Mouse (Mus musculus): ENCODE data around the gene Usp40.
"Not testable (repeated sequence)": the region's sequence is repeated elsewhere in the genome, so short reads cannot be mapped to it uniquely, and the experiment has no call there.

Gene Usp40

GRCm38 (mm10) chr1:88008211-88008697 is at the start of gene Usp40:
TSS of gene Usp40 (minus strand) at chr1:88008551.
- DNase-seq (ENCODE audit: low spot score in 2 of 2), result peak; percentile 22 to 44

GRCm38 (mm10) chr1:88055088-88055487 is 46.7 kb upstream of the Usp40 start, which contains the start of gene Ugt1a10:
TSS of gene Ugt1a10 (plus strand) at chr1:88055388.
- DNase-seq (ENCODE audit: low spot score in 2 of 2), result no peak

DNA sequence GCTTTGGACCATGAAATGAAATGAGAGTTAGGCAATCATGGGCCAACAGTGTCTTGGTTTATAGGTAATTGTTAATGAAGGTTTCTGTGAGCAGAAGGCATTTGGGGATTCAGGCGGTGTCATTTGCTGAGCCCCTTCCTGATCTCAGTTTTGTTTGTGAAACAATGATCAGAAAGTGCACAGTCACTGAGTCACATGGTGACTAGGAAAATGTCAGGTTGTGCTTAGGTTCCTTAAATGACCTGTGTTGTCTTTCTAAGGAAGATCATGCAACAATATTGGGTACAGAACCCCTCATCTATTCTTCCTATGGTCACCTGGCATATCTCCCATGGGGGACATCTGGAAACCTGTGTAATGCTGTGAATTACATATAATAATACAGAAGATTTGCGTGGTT is 39.1 kb upstream of the Usp40 start:
- not testable (repeated sequence) for DNase-seq (ENCODE audit: low spot score in 2 of 2)

- DNase-seq (ENCODE audit: low spot score in 2 of 2), result not testable (repeated sequence)
Measured at GRCm38 (mm10) chr1:88044832-88045437, 36.6 kb upstream of the Usp40 start.

DNA sequence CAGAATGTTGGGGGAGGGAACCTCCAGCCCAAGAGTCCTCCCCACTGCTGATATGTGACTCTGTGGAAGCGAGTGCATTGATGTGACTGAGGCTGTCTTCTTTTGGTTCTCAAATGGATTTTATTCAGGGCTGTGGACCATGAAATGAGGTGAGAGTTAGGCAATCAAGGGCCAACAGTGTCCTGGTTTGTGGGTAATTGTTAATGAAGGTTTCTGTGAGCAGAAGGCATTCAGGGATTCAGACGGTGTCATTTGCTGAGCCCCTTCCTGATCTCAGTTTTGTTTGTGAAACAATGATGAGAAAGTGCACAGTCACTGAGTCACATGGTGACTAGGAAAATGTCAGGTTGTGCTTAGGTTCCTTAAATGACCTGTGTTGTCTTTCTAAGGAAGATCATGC is 34.7 kb upstream of the Usp40 start:
- DNase-seq (ENCODE audit: low spot score in 2 of 2), result not testable (repeated sequence)

DNA sequence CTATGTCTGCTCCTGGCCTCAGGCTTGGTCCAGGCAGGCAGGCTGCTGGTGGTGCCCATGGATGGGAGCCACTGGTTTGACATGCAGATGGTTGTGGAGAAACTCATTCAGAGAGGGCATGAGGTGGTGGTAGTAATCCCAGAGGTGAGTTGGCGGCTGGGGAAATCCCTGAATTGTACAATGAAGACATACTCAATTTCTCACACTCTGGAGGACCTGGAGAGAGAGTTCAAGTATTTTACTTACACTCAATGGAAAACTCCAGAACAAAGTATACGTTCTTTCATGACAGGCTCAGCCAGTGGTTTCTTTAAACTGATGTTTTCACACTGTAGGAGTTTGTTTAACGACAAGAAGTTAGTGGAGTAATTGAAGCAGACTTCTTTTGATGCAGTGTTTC is 16.9 kb upstream of the Usp40 start:
- not testable (repeated sequence) for DNase-seq (ENCODE audit: low spot score in 2 of 2)

GRCm38 (mm10) chr1:88015371-88015770 is 7.0 kb upstream of the Usp40 start:
- DNase-seq (ENCODE audit: low spot score in 2 of 2), result no peak

- no peak for DNase-seq (ENCODE audit: low spot score in 2 of 2)
Measured at GRCm38 (mm10) chr1:88014671-88015070, 6.3 kb upstream of the Usp40 start.

- DNase-seq (ENCODE audit: low spot score in 2 of 2), result no peak
Measured at GRCm38 (mm10) chr1:88014194-88014593, 5.8 kb upstream of the Usp40 start.

GRCm38 (mm10) chr1:88013726-88014125 is 5.4 kb upstream of the Usp40 start:
- no peak for DNase-seq (ENCODE audit: low spot score in 2 of 2)

DNA sequence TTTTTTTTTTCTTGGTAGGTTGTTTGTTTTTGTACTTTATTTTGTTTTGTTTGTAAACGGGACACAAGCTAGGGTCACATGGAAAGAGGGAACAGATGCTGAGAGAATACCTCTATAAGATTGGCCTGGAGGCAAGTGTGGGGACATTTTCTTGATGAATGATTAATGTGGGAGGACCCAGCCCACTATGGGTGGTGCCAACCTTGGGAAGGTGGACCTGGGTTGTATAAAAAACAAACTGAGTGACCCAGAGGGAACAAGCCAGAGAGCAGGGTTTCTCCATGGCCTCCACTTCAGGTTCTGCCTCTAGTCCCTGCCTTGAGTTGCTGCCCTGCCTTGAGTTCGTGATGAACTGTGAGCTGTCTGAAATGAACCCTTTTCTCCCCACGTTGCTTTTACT is 1.2 kb upstream of the Usp40 start:
- no peak for DNase-seq (ENCODE audit: low spot score in 2 of 2)

DNA sequence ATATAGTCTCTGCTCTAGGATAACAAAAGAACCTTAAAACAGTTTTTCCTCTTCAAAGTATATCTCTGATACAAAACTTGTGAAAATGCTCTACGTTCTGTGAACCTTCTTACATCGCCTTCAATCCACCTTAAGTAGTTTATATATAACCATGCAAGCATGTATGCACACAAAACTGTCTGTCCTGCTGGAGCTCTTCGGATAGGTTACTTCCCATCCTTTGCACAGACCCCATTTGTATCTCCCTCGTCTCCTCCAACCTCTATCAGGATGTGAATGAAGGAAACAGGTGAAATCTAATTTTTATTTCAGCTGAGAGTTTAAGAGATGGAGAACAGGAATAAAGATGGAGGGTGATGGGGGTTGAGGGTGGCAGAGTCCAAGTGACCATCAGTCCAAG is 384 bp upstream of the Usp40 start:
- DNase-seq (ENCODE audit: low spot score in 2 of 2), result no peak

- DNase-seq (ENCODE audit: low spot score in 2 of 2), result no peak
Measured at GRCm38 (mm10) chr1:88007692-88008210, 600 bp downstream of the Usp40 start.

- DNase-seq (ENCODE audit: low spot score in 2 of 2), result no peak
Measured at GRCm38 (mm10) chr1:87992716-87993115, 15.6 kb downstream of the Usp40 start.

DNA sequence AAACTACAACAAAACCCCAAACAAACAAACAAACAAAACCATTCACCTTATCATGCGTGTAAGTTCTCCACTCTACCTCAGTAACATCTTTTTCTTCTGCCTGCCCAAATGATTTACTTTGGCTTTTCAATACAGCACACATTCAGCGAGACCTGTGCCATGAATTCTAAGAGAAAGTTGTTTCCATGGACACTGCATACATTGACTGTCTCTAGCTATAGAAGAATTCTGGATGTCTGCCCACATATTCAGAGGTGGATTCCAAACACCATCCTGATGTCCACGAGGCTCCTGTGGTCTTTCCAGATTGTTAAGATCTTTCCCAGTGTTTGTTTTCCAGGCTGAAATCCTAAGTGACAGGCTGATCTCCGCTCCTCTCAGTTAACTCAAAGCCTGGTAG is 26.1 kb downstream of the Usp40 start:
- DNase-seq (ENCODE audit: low spot score in 2 of 2), result no peak

DNA sequence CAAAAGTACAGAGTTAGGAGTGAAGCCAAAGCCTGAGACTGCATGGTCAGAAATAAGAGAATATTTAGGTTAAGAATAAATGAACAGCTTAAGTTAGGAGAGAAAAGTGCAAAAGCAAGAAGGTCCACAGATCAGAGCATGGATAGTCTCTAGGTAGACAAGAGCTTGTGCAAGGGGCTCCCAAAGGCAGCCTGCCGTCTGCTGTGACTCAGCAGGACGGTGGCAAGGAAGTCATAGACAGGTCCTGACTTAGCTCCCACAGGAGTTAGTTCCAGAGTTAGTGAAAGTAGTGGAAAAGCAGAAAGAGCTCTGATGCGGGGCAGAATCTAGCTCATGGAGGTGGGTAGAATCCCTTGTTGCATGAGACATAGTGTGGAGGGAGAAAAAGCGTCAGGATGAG is 38.0 kb downstream of the Usp40 start:
- DNase-seq (ENCODE audit: low spot score in 2 of 2), result no peak

DNA sequence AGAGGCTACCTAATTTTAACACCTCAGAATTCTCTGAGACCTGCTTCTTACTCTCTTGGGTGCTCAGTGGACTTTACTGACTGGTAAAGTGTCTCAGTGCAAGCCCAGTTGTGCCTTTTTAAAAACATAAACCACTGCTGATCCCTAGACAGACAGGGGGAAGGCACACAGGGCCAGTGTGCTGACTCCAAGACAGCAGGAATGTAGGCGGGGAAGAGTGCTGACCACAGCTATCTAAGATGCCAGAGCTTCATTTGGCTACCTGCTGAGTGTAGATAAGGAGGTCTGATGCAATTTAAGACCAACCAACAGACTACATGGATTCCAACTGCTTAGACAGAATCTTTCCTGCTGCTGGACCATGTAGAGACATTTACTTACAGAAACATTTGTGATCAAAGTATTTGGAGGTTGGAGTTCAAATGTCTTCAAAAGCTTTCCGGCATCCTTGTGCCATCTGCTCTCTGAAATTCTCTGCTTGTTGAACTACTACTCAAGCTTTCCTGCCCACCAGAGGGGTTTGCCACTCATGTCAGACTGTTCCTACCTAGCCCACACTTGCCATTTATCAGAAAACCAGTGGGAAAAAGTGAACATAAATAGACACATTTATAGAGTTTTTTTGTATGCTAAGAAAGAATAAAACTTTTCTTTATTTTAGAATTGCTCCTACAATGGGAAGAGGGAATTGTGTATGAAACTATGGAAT is 46.7 kb downstream of the Usp40 start:
- DNase-seq (ENCODE audit: low spot score in 2 of 2), result peak in 1 of 2 experiments; percentile 61

DNA sequence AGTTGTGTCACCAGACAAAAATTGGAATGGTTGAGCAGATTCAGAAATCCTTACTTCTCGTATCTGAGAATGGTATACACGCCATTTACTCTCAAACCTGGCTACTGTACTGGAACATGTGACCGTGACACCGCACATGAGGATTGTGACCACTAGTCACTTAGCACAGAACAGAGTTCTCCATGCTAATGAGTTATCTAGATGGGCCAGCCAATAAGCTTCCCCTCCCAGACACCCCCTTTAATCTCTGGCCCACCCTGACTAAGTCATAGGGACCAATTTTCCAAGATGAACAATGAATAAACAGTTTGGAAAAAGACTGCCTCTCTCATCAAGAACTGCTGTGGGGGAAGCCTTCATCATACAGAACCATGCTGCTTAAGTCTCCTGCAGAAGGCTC is 47.6 kb downstream of the Usp40 start:
- no peak for DNase-seq (ENCODE audit: low spot score in 2 of 2)

DNA sequence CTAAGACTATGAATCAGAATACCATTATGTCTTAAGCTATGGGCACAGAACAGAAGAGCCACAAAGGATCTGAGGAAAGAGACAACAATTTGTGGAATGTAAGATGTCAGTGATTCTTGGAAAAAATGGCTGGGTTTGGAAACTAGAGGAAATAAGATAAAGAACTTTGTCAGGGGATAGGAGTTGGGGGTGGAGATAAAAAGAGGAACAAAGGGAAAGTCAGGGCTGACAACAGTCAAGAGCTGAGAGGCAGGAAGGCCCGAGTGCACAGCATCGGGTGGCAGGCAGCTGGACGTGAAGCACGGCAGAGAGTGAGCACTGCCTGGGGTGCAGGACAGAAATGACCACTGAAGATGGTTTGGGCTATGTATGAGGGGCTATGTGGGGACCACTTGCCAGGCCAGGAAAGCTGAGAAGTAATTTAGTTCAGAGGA is 48.3 kb downstream of the Usp40 start:
- no peak for DNase-seq (ENCODE audit: low spot score in 2 of 2)

DNA sequence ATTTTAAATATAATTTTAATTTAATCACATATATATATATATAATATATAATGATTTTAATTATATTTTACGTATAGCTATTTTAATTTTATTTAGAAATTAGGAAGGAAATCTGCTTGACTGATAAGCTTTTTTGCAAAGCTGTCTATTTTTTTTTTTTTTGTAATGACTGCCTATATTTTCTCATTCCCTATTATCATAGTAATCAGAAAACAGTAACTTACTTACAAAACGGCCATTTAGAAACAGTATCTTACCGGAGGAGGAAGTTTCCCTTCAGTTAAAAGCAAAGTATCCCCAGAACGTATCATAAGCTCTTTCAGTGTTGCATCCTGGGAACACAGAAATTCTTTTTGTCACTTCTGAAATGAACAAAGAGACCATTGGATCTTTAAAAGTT is 48.8 kb downstream of the Usp40 start:
- no peak for DNase-seq (ENCODE audit: low spot score in 2 of 2)

DNA sequence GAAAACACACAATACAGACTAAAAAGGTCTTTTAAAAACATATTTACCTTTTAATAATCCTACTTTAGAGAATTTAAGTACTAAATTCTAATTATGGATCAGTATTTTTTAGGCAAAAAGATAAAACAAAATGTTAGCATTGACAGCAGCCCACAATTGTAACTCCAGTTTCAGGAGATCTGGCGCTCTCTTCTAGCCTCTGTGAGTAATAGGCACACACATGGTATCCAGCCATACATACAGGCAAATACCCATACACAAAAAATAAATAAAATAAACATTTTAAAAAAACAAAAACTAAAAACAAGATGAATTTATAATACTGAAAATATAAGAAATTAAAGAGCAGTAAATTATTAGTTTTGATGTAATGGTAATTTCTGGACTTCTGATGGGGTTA is 49.4 kb downstream of the Usp40 start:
- no peak for DNase-seq (ENCODE audit: low spot score in 2 of 2)

DNA sequence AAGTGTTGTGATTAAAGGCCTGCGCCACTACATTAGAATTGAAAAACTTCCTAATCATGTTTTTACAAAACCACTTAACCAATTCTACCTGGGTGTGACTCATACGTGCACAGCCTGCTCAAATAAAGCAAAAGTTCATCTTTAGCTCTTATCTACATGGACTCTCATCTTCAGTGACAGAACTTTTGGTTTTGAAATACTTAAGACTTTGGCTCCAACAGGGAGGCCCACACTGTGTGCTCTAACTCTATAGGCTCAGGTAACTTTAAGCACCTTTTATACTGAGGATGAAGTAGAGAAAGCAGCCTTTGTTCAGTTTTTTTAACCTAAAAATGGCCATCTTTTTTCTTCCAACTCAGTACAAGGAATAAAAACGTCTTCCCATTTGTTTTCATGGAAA is 55.3 kb downstream of the Usp40 start:
- DNase-seq (ENCODE audit: low spot score in 2 of 2), result no peak

DNA sequence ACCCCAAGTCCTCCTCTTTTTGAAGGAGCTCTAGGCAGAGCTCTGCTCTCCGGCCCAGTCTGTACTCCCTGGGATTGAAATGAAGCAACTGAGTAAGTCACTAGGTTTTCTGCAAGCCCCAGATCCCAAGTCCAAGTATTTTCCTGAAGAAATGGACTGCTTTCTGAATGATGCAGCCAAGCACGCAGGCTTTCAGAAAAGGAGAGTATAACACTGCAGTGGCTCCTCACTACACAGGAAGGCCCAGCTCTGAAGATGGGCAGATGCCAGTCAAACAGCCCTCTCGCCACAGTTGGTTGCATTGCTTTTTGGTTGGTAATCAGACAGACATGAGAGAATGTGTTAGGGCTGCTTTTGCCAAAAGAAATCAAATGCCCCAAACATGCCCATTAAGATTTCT is 56.7 kb downstream of the Usp40 start:
- DNase-seq (ENCODE audit: low spot score in 2 of 2), result no peak
